21 mouse cellular contexts compared by ENCODE assay signal in genomic region chr8:87236438-87236837, GRCm38 (mm10).
DNase-seq lines count a peak whose midpoint lies in the region; ATAC-seq and TF ChIP-seq lines count a peak whose summit lies in the region.
"Had no signal": no experiment of that assay in that cellular context is flagged by ENCODE, and none has a peak within 500 bp of the region (broad histone marks: within the 10 kb centered on the region; RNA-seq: fewer than 3 reads in every experiment).

No protein-coding gene starts in this region.

- no peak overlapping the region for H3K4me2 ChIP-seq in kidney, embryonic 15.5 days
- no peak overlapping the region for H3K4me2 ChIP-seq in hindbrain, postnatal 0 days (ENCODE audit: low read depth, low read length)
- H3K4me2 ChIP-seq: liver, embryonic 11.5 days had no signal

- 76% methylated on average over 11 of the region's 11 CpGs for WGBS in kidney, embryonic 15.5 days
- WGBS in hindbrain, postnatal 0 days: 75% methylated on average over 11 of the region's 11 CpGs

- H3K27ac ChIP-seq in kidney, embryonic 15.5 days: 0 out of 2 replicates have a peak overlapping the region, but pooled peaks have one; percentile 34
- H3K27ac ChIP-seq in hindbrain, postnatal 0 days: peak overlapping the region; percentile 76; the same call in 1 of the 2 replicates
- H3K27ac ChIP-seq: kidney, postnatal 0 days; midbrain, embryonic 12.5 days had no signal

- H3K4me1 ChIP-seq in kidney, embryonic 15.5 days: peaks cover 37% of the 10 kb centered on the region
- H3K4me1 ChIP-seq in hindbrain, postnatal 0 days (ENCODE audit: insufficient read depth, low read length): peaks cover 15% of the 10 kb centered on the region

- no peaks in the 10 kb centered on the region for H3K9me3 ChIP-seq in kidney, embryonic 15.5 days (replicated peaks)
- no peaks in the 10 kb centered on the region for H3K9me3 ChIP-seq in hindbrain, postnatal 0 days (ENCODE audit: low read length)
- H3K9me3 ChIP-seq: embryonic facial prominence, embryonic 10.5 days; midbrain, embryonic 12.5 days had no signal

- no peak for ATAC-seq in kidney, embryonic 15.5 days (replicated peaks; ENCODE audit: low FRiP score)
- no peak for ATAC-seq in hindbrain, postnatal 0 days
- ATAC-seq: intestine, embryonic 16.5 days; liver, postnatal 0 days had no signal

- no peak overlapping the region for H3K9ac ChIP-seq in kidney, embryonic 15.5 days
- H3K9ac ChIP-seq in hindbrain, postnatal 0 days (replicated peaks; ENCODE audit: low read length): no peak overlapping the region
- H3K9ac ChIP-seq: liver, postnatal 0 days; midbrain, embryonic 12.5 days had no signal

- H3K4me3 ChIP-seq in kidney, embryonic 15.5 days (replicated peaks): no peak overlapping the region
- H3K4me3 ChIP-seq in hindbrain, postnatal 0 days (ENCODE audit: low read length): no peak overlapping the region
- H3K4me3 ChIP-seq: midbrain, embryonic 12.5 days had no signal

- H3K27me3 ChIP-seq in kidney, embryonic 15.5 days: no peaks in the 10 kb centered on the region
- H3K27me3 ChIP-seq in hindbrain, postnatal 0 days (ENCODE audit: insufficient read depth, low read length): no peaks in the 10 kb centered on the region
- H3K27me3 ChIP-seq: CH12.LX had no signal

- no peaks in the 10 kb centered on the region for H3K36me3 ChIP-seq in kidney, embryonic 15.5 days
- no peaks in the 10 kb centered on the region for H3K36me3 ChIP-seq in hindbrain, postnatal 0 days (ENCODE audit: insufficient read depth, low read length)
- H3K36me3 ChIP-seq: embryonic facial prominence, embryonic 10.5 days; G1E; midbrain, embryonic 12.5 days had no signal

- peak; percentile 52 to 55 for DNase-seq in cerebellum, postnatal 25 days
- no peak for DNase-seq in cerebellum, adult 9-10 months
- DNase-seq in kidney, adult 8-10 months: no peak
- peak; percentile 59 for DNase-seq in brain, adult 2 months (ENCODE audit: low read depth, low spot score)
- DNase-seq in hindbrain, postnatal 0 days (ENCODE audit: low spot score): no peak
- no peak for DNase-seq in layer of hippocampus, adult 18-20 months (ENCODE audit: low spot score in 2 of 2)
- DNase-seq: adrenal gland, adult 2 months; B cell, adult 2 months; gastrocnemius, postnatal 14 days; liver, postnatal 0 days; lung, postnatal 10 days; thymus, adult 2 months; thymus, postnatal 4 days had no signal

- TF ChIP-seq CTCF in hindbrain, postnatal 0 days (IDR thresholded peaks at IDR 0.05; ENCODE audit: low read depth): no peak

Comparison
In these comparisons a context has a peak if more than half of its experiments do, and no peak if none do; other contexts are left out.
1. DNase-seq: peak in cerebellum, postnatal 25 days (2 of 2) and brain, adult 2 months (single experiment); none in cerebellum, adult 9-10 months (single experiment), kidney, adult 8-10 months (0 of 2), hindbrain, postnatal 0 days (single experiment) and layer of hippocampus, adult 18-20 months (0 of 2).